Mouse (Mus musculus): ENCODE results near the gene 1700029F12Rik. TPM values are rescaled to one million over a fixed set of nuclear protein-coding genes. Genes with fewer than 3 reads are reported as not detected.

Gene 1700029F12Rik
- polyA plus RNA-seq, 1 experiment from 2014 or later: not detected

GRCm38 (mm10) chr13:97053844-97054243, 19.7 kb upstream of the 1700029F12Rik start:
- no peaks in the 10 kb centered on the region for H3K9me3 ChIP-seq (ENCODE audit: control insufficient read depth, low read length)
- H3K4me2 ChIP-seq (ENCODE audit: low read depth, low read length): no peak overlapping the region
- no peak overlapping the region for H3K27ac ChIP-seq (ENCODE audit: low read depth, low read length)
- no peak overlapping the region for H3K4me3 ChIP-seq (ENCODE audit: low read depth, low read length)
- H3K9ac ChIP-seq (replicated peaks; ENCODE audit: low read depth, low read length): no peak overlapping the region
- WGBS: 68% methylated on average over 8 of the region's 8 CpGs
- H3K36me3 ChIP-seq (ENCODE audit: control insufficient read depth, insufficient read depth, low read length): no peaks in the 10 kb centered on the region
- no peaks in the 10 kb centered on the region for H3K4me1 ChIP-seq (ENCODE audit: control insufficient read depth, insufficient read depth, low read length)
- no peak for ATAC-seq (ENCODE audit: low read depth)
- no peaks in the 10 kb centered on the region for H3K27me3 ChIP-seq (ENCODE audit: control insufficient read depth, insufficient read depth, low read length)

- no peak overlapping the region for H3K27ac ChIP-seq (ENCODE audit: low read depth, low read length)
- no peaks in the 10 kb centered on the region for H3K36me3 ChIP-seq (ENCODE audit: control insufficient read depth, insufficient read depth, low read length)
- H3K27me3 ChIP-seq (ENCODE audit: control insufficient read depth, insufficient read depth, low read length): no peaks in the 10 kb centered on the region
- H3K9ac ChIP-seq (replicated peaks; ENCODE audit: low read depth, low read length): no peak overlapping the region
- WGBS: 13% methylated on average over 11 of the region's 11 CpGs
- H3K4me3 ChIP-seq (ENCODE audit: low read depth, low read length): no peak overlapping the region
- ATAC-seq (ENCODE audit: low read depth): peak; percentile 75
- no peak overlapping the region for H3K4me2 ChIP-seq (ENCODE audit: low read depth, low read length)
- H3K4me1 ChIP-seq (ENCODE audit: control insufficient read depth, insufficient read depth, low read length): no peaks in the 10 kb centered on the region
- H3K9me3 ChIP-seq (ENCODE audit: control insufficient read depth, low read length): no peaks in the 10 kb centered on the region
These were observed 18.5 kb upstream of the 1700029F12Rik start for GRCm38 (mm10) chr13:97052667-97053066.

GRCm38 (mm10) chr13:97051158-97051557, 17.0 kb upstream of the 1700029F12Rik start:
- peak; percentile 38; the same call in 1 of the 2 replicates for ATAC-seq (ENCODE audit: low read depth)
- no peak overlapping the region for H3K4me3 ChIP-seq (ENCODE audit: low read depth, low read length)
- no peak overlapping the region for H3K27ac ChIP-seq (ENCODE audit: low read depth, low read length)
- H3K9ac ChIP-seq (replicated peaks; ENCODE audit: low read depth, low read length): no peak overlapping the region
- H3K4me1 ChIP-seq (ENCODE audit: control insufficient read depth, insufficient read depth, low read length): no peaks in the 10 kb centered on the region
- no peaks in the 10 kb centered on the region for H3K27me3 ChIP-seq (ENCODE audit: control insufficient read depth, insufficient read depth, low read length)
- 54% methylated on average over 6 of the region's 6 CpGs for whole genome bisulfite sequencing
- no peaks in the 10 kb centered on the region for H3K36me3 ChIP-seq (ENCODE audit: control insufficient read depth, insufficient read depth, low read length)
- no peak overlapping the region for H3K4me2 ChIP-seq (ENCODE audit: low read depth, low read length)
- H3K9me3 ChIP-seq (ENCODE audit: control insufficient read depth, low read length): no peaks in the 10 kb centered on the region

- Histone ChIP-seq H3K36me3 (ENCODE audit: control insufficient read depth, insufficient read depth, low read length) (no peaks in the 10 kb centered on the region), H3K4me3 (ENCODE audit: low read depth, low read length) (no peak overlapping the region), H3K27me3 (ENCODE audit: control insufficient read depth, insufficient read depth, low read length) (no peaks in the 10 kb centered on the region), H3K4me2 (ENCODE audit: low read depth, low read length) (no peak overlapping the region), H3K9ac (replicated peaks; ENCODE audit: low read depth, low read length) (no peak overlapping the region), H3K27ac (ENCODE audit: low read depth, low read length) (no peak overlapping the region), H3K4me1 (ENCODE audit: control insufficient read depth, insufficient read depth, low read length) (no peaks in the 10 kb centered on the region), H3K9me3 (ENCODE audit: control insufficient read depth, low read length) (no peaks in the 10 kb centered on the region)
- ATAC-seq (ENCODE audit: low read depth): no peak
- 92% methylated on average over 13 of the region's 13 CpGs for WGBS
These were observed 4.1 kb downstream of the 1700029F12Rik start for GRCm38 (mm10) chr13:97030075-97030474.

GRCm38 (mm10) chr13:97021906-97022305, 12.3 kb downstream of the 1700029F12Rik start:
- Histone ChIP-seq H3K9me3 (ENCODE audit: control insufficient read depth, low read length) (no peaks in the 10 kb centered on the region), H3K27ac (ENCODE audit: low read depth, low read length) (no peak overlapping the region), H3K9ac (replicated peaks; ENCODE audit: low read depth, low read length) (no peak overlapping the region), H3K4me2 (ENCODE audit: low read depth, low read length) (no peak overlapping the region), H3K27me3 (ENCODE audit: control insufficient read depth, insufficient read depth, low read length) (no peaks in the 10 kb centered on the region), H3K36me3 (ENCODE audit: control insufficient read depth, insufficient read depth, low read length) (no peaks in the 10 kb centered on the region), H3K4me1 (ENCODE audit: control insufficient read depth, insufficient read depth, low read length) (no peaks in the 10 kb centered on the region), H3K4me3 (ENCODE audit: low read depth, low read length) (no peak overlapping the region)
- ATAC-seq (ENCODE audit: low read depth): no peak
- 74% methylated on average over 4 of the region's 4 CpGs for WGBS

GRCm38 (mm10) chr13:97020122-97020521, 14.0 kb downstream of the 1700029F12Rik start:
- Histone ChIP-seq H3K4me3 (ENCODE audit: low read depth, low read length) (no peak overlapping the region), H3K4me2 (ENCODE audit: low read depth, low read length) (no peak overlapping the region), H3K27me3 (ENCODE audit: control insufficient read depth, insufficient read depth, low read length) (no peaks in the 10 kb centered on the region), H3K27ac (ENCODE audit: low read depth, low read length) (no peak overlapping the region), H3K36me3 (ENCODE audit: control insufficient read depth, insufficient read depth, low read length) (no peaks in the 10 kb centered on the region), H3K9me3 (ENCODE audit: control insufficient read depth, low read length) (no peaks in the 10 kb centered on the region), H3K9ac (replicated peaks; ENCODE audit: low read depth, low read length) (no peak overlapping the region), H3K4me1 (ENCODE audit: control insufficient read depth, insufficient read depth, low read length) (no peaks in the 10 kb centered on the region)
- no peak for ATAC-seq (ENCODE audit: low read depth)
- WGBS: 44% methylated on average over 5 of the region's 5 CpGs

GRCm38 (mm10) chr13:97017711-97018110, 16.5 kb downstream of the 1700029F12Rik start:
- 97% methylated on average over 3 of the region's 3 CpGs for WGBS
- Histone ChIP-seq H3K27ac (ENCODE audit: low read depth, low read length) (no peak overlapping the region), H3K9me3 (ENCODE audit: control insufficient read depth, low read length) (no peaks in the 10 kb centered on the region), H3K4me2 (ENCODE audit: low read depth, low read length) (no peak overlapping the region), H3K4me3 (ENCODE audit: low read depth, low read length) (no peak overlapping the region), H3K4me1 (ENCODE audit: control insufficient read depth, insufficient read depth, low read length) (no peaks in the 10 kb centered on the region), H3K9ac (replicated peaks; ENCODE audit: low read depth, low read length) (no peak overlapping the region), H3K27me3 (ENCODE audit: control insufficient read depth, insufficient read depth, low read length) (no peaks in the 10 kb centered on the region), H3K36me3 (ENCODE audit: control insufficient read depth, insufficient read depth, low read length) (no peaks in the 10 kb centered on the region)
- ATAC-seq (ENCODE audit: low read depth): no peak

- Histone ChIP-seq H3K36me3 (ENCODE audit: control insufficient read depth, insufficient read depth, low read length) (no peaks in the 10 kb centered on the region), H3K9ac (replicated peaks; ENCODE audit: low read depth, low read length) (no peak overlapping the region), H3K4me3 (ENCODE audit: low read depth, low read length) (no peak overlapping the region), H3K27ac (ENCODE audit: low read depth, low read length) (no peak overlapping the region), H3K27me3 (ENCODE audit: control insufficient read depth, insufficient read depth, low read length) (no peaks in the 10 kb centered on the region), H3K9me3 (ENCODE audit: control insufficient read depth, low read length) (no peaks in the 10 kb centered on the region), H3K4me2 (ENCODE audit: low read depth, low read length) (no peak overlapping the region), H3K4me1 (ENCODE audit: control insufficient read depth, insufficient read depth, low read length) (no peaks in the 10 kb centered on the region)
- ATAC-seq (ENCODE audit: low read depth): no peak
- 84% methylated on average over 4 of the region's 4 CpGs for WGBS
These were observed 19.8 kb downstream of the 1700029F12Rik start for GRCm38 (mm10) chr13:97014366-97014765.

- WGBS: 3% methylated on average over 19 of the region's 19 CpGs
- peak overlapping the region; percentile 81 for H3K27ac ChIP-seq (ENCODE audit: low read depth, low read length)
- H3K4me2 ChIP-seq (ENCODE audit: low read depth, low read length): peak overlapping the region; percentile 84
- no peaks in the 10 kb centered on the region for H3K36me3 ChIP-seq (ENCODE audit: control insufficient read depth, insufficient read depth, low read length)
- H3K4me1 ChIP-seq (ENCODE audit: control insufficient read depth, insufficient read depth, low read length): no peaks in the 10 kb centered on the region
- peak overlapping the region; percentile 65 for H3K9ac ChIP-seq (replicated peaks; ENCODE audit: low read depth, low read length)
- H3K4me3 ChIP-seq (ENCODE audit: low read depth, low read length): peak overlapping the region; percentile 37
- H3K27me3 ChIP-seq (ENCODE audit: control insufficient read depth, insufficient read depth, low read length): no peaks in the 10 kb centered on the region
- ATAC-seq (ENCODE audit: low read depth): peak; percentile 83
- H3K9me3 ChIP-seq (ENCODE audit: control insufficient read depth, low read length): no peaks in the 10 kb centered on the region
These were observed 25.7 kb downstream of the 1700029F12Rik start for GRCm38 (mm10) chr13:97008266-97009153.

All from neural tube, embryonic 14.5 days (tissue).